Mouse (Mus musculus) liver, embryonic 15.5 days (tissue): Measurements from ENCODE around the gene Igfbp3. TPM values are rescaled to one million over a fixed set of nuclear protein-coding genes. Genes with fewer than 3 reads are reported as not detected.
"Not testable (repeated sequence)": the region's sequence is repeated elsewhere in the genome, so short reads cannot be mapped to it uniquely, and the experiment has no call there.

ENCODE experiments used
- ATAC-seq: fragments of 200-750 bp; cut with Nextera tagmentation; 2 replicates; pipeline ENCODE4 v1.8.0; 2017; ENCODE audit warnings: moderate number of reproducible peaks, mild to moderate bottlenecking, moderate library complexity; ENCODE audit not compliant: insufficient read depth
- H3K27ac ChIP-seq: fragments of 300-500 bp; sonication (generic); replicated peaks from 2 replicates; pipeline ENCODE4 v1.5.1; 2015; ENCODE audit warnings: mild to moderate bottlenecking, inconsistent platforms
- H3K27me3 ChIP-seq: fragments of 300-500 bp; sonication (generic); 2 replicates; pipeline ENCODE4 v1.6.1; 2015; ENCODE audit warnings: mild to moderate bottlenecking, inconsistent platforms
- H3K36me3 ChIP-seq: fragments of 300-500 bp; sonication (generic); replicated peaks from 2 replicates; pipeline ENCODE4 v1.6.1; 2015; ENCODE audit warnings: moderate library complexity, mild to moderate bottlenecking, inconsistent platforms
- H3K4me1 ChIP-seq: fragments of 300-500 bp; sonication (generic); replicated peaks from 2 replicates; pipeline ENCODE4 v1.6.1; 2015; ENCODE audit warnings: inconsistent platforms
- H3K4me2 ChIP-seq: fragments of 300-500 bp; sonication (generic); 2 replicates; pipeline ENCODE4 v1.6.1; 2015; ENCODE audit warnings: moderate library complexity, mild to moderate bottlenecking, inconsistent platforms
- H3K4me3 ChIP-seq: fragments of 300-500 bp; sonication (generic); replicated peaks from 2 replicates; pipeline ENCODE4 v1.5.1; 2015; ENCODE audit warnings: mild to moderate bottlenecking, inconsistent platforms
- H3K9ac ChIP-seq: fragments of 300-500 bp; sonication (generic); 2 replicates; pipeline ENCODE4 v1.6.1; 2015; ENCODE audit warnings: moderate library complexity, mild to moderate bottlenecking, inconsistent platforms
- H3K9me3 ChIP-seq: fragments of 300-500 bp; sonication (generic); replicated peaks from 2 replicates; pipeline ENCODE4 v1.6.1; 2016; ENCODE audit warnings: inconsistent platforms
- WGBS: fragments of 180-500 bp; shearing (Covaris S2); methylation state at CpG from one replicate; pipeline ENCODE4 v1.1.7; 2015; ENCODE audit warnings: mixed read lengths; ENCODE audit not compliant: insufficient replicate concordance; 5-methylcytosine and 5-hydroxymethylcytosine counted together
- polyA plus RNA-seq: library from polyadenylated mRNA; unstranded; fragments of >200 nt; fragmentation: Nextera tagmentation; extraction: Ambion mirVana; gene quantifications from 2 replicates; pipeline ENCODE4 v1.2.1, GENCODE M21; 2015

Igfbp3 gene
- polyA plus RNA-seq, 1 experiment from 2014 or later, result 18.9 TPM

DNA sequence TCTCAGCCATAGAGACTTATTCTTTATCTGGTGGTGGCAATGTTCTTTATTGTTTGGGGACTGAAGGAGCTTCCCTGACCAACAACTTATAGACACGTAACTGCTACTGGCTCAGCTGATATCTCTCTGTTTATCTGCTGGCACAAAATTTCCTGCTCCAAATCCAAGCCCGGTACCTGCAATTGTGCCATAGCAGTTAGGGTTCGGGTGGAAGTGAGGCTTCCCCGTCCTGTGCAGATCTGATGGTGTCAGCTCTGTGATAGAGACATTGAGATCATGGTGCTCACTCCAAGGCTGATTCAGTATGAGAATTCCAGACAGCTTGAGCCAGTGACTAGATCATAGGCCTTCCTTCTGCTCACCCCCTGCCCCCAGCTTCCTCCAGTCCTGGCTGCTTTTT is 18.2 kb upstream of the Igfbp3 start:
- Histone ChIP-seq H3K4me3 (no peak overlapping the region), H3K9me3 (no peaks in the 10 kb centered on the region), H3K27ac (no peak overlapping the region), H3K4me1 (no peaks in the 10 kb centered on the region), H3K9ac (no peak overlapping the region), H3K27me3 (no peaks in the 10 kb centered on the region), H3K36me3 (no peaks in the 10 kb centered on the region), H3K4me2 (no peak overlapping the region)
- WGBS, result 48% methylated on average over 4 of the region's 4 CpGs
- ATAC-seq, result no peak

DNA sequence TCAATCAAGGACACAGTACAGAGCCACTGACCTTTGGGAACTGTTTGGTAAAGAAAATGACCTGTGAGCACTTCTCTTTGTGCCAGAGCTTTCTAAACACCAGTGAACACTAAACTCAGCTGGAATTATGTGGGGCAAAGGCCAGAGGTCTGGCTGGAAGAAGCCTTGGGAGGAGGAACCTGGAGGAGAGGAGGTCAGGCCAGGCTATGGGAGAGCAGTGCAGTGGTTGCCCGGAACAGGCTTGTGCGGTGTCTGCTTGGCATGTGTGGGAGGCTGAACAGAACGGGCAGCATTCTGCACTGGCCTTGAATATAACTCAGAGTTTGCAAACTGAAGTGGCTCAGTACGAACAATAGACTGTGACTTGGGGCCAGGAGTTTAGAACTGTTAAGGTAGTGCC is 16.3 kb upstream of the Igfbp3 start:
- Histone ChIP-seq H3K9me3 (no peaks in the 10 kb centered on the region), H3K4me2 (no peak overlapping the region), H3K36me3 (no peaks in the 10 kb centered on the region), H3K27ac (no peak overlapping the region), H3K27me3 (no peaks in the 10 kb centered on the region), H3K4me3 (no peak overlapping the region), H3K4me1 (no peaks in the 10 kb centered on the region), H3K9ac (no peak overlapping the region)
- 64% methylated on average over 4 of the region's 4 CpGs for WGBS
- no peak for ATAC-seq

DNA sequence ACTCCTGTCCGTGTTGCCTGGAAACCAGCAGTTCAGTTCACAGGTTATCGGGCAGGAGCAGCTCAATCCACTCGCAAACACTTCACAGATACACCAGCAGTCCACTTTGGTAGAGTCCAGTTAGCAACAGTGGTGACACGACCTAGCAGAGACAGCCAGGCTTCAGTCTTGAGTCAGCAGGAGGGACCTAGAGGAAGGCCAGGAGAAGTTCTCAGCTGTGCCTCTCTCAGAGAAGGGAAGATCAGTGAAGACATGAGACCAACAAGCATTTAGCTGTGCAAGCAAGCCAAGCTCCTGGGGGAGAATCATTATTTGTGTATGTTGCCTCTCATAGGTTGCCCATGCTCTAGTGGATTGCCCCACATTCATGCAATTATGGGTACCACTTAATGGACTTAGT is 14.4 kb upstream of the Igfbp3 start:
- H3K9ac ChIP-seq, result no peak overlapping the region
- no peak overlapping the region for H3K27ac ChIP-seq
- H3K4me2 ChIP-seq, result no peak overlapping the region
- H3K36me3 ChIP-seq, result no peaks in the 10 kb centered on the region
- H3K4me3 ChIP-seq, result no peak overlapping the region
- no peaks in the 10 kb centered on the region for H3K4me1 ChIP-seq
- WGBS, result 55% methylated on average over 4 of the region's 4 CpGs
- no peak for ATAC-seq
- H3K9me3 ChIP-seq, result no peaks in the 10 kb centered on the region
- no peaks in the 10 kb centered on the region for H3K27me3 ChIP-seq

DNA sequence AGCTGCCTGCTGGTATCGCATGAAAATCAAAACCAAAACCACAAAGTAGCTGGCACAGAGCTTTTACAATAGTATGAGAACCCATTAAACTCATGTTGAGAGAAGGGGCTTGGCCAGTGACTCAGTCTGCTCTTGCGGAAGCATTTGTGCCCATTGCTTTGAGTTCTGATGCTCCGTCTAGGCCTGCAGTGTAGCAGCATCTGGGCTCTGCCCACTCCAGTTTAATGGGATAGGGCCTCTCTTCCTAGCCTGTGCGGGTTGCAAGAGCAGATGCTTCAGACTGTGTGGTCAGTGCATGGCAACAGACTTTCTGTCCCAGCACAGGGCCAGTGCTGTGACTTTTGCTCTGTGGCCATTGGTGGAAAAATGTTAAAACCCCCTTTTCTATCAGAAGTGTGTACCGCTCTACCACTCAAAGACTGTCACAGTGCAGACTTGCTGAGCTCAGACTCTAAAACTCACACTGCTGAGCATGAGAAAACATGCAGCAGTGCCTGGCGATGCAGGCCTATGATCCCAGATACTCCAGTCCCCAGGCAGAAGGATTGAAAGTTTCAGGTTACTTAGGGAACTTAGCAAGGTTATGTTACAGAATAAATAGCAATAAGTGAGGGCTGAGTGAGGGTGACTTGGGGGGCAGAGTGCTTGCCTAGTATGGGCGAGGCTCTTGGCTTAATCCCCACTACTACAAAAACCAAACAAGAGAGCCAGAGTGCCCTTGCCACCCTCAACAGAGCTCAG is 13.3 kb upstream of the Igfbp3 start:
- Histone ChIP-seq H3K27me3 (no peaks in the 10 kb centered on the region), H3K4me3 (no peak overlapping the region), H3K4me1 (no peaks in the 10 kb centered on the region), H3K36me3 (no peaks in the 10 kb centered on the region), H3K27ac (no peak overlapping the region), H3K9me3 (no peaks in the 10 kb centered on the region), H3K4me2 (no peak overlapping the region), H3K9ac (no peak overlapping the region)
- 61% methylated on average over 7 of the region's 7 CpGs for WGBS
- ATAC-seq, result no peak

DNA sequence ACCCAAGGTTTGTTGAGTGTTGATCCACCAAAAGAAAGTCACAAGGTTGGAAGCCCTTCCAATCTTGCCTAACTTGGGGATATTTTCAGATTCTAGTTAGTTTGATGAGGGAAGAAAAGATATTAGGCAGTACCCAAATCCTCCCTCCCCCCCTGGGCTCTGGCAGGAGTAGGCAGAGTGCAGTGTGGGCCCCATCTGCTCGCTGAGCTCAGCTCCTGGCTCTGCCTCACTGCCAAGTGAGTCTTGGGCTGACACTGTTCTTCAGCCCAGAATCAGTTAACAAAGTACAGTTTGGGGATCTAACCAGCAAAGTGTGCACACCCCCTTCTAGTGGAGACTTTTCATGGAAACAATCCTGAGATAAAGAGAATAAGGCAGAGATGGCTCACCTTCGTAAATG is 12.5 kb upstream of the Igfbp3 start:
- H3K36me3 ChIP-seq, result no peaks in the 10 kb centered on the region
- H3K9me3 ChIP-seq, result no peaks in the 10 kb centered on the region
- no peak overlapping the region for H3K9ac ChIP-seq
- no peak overlapping the region for H3K4me2 ChIP-seq
- H3K4me1 ChIP-seq, result no peaks in the 10 kb centered on the region
- no peak overlapping the region for H3K27ac ChIP-seq
- ATAC-seq, result no peak
- H3K27me3 ChIP-seq, result no peaks in the 10 kb centered on the region
- H3K4me3 ChIP-seq, result no peak overlapping the region
- WGBS, result 51% methylated on average over 2 of the region's 2 CpGs

DNA sequence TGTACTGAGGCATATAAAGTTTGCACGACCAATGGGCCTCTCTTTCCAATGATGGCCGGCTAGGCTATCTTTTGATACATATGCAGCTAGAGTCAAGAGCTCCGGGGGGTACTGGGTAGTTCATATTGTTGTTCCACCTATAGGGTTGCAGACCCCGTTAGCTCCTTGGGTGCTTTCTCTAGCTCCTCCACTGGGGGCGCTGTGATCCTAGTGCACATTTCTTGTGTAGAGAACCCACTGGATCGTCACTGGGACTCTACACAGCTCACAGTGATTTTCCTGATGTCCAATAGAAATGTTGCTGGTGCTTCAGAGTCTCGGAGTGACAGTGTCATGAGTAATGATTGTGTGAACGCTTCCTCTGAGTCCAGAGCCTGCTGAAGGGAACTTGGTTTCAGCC is 8.1 kb upstream of the Igfbp3 start:
- not testable (repeated sequence) for H3K4me1 ChIP-seq, ATAC-seq, H3K27me3 ChIP-seq, H3K4me2 ChIP-seq, H3K9ac ChIP-seq, H3K27ac ChIP-seq, H3K9me3 ChIP-seq, H3K4me3 ChIP-seq, H3K36me3 ChIP-seq
- 53% methylated on average over 8 of the region's 8 CpGs for WGBS

DNA sequence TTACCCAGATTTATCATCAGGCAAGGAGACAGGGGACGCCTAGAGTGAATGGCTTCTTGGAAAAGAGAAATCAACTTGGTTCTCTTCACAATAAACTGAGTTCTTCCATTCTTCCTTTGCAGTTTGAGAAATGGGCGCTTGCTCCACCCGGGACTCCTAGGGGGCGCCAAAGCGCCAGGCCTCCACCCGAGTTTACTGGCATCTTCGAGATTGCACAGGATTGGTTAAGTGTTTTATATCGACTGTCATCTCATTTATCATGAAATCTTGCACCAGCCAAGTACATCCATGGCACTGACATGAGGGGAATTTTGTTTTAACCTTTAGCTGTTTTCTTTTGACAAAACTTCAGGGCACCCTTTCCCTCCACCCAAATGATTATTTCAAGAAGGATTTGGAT is 2.0 kb upstream of the Igfbp3 start:
- Histone ChIP-seq H3K9me3 (no peaks in the 10 kb centered on the region), H3K36me3 (no peaks in the 10 kb centered on the region), H3K4me1 (no peaks in the 10 kb centered on the region), H3K9ac (no peak overlapping the region), H3K27ac (no peak overlapping the region), H3K4me2 (no peak overlapping the region), H3K27me3 (peaks cover 47% of the 10 kb centered on the region), H3K4me3 (no peak overlapping the region)
- no peak for ATAC-seq
- 10% methylated on average over 8 of the region's 8 CpGs for WGBS

DNA sequence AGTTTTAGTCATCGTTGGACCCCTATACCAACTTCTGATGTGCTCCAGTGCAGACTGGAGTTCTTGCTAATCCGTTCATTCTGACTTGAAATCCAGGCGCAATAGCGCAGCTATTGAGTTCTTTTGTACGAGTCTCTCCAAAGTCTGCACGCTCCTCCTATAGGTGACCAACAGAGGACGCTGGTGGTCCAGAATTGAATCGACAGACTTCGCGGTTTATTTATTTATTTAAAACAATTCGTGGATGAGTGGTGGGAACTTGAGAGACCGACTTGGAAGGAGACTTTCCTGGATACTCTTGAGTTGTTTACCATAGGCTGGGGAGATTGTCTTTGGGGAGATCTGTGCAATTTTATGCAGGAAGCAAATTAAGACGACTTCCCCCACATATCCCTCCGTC is 1.0 kb upstream of the Igfbp3 start:
- no peak for ATAC-seq
- 2% methylated on average over 14 of the region's 14 CpGs for WGBS
- Histone ChIP-seq H3K4me1 (no peaks in the 10 kb centered on the region), H3K4me3 (no peak overlapping the region), H3K9ac (no peak overlapping the region), H3K27ac (no peak overlapping the region), H3K36me3 (no peaks in the 10 kb centered on the region), H3K4me2 (no peak overlapping the region), H3K9me3 (no peaks in the 10 kb centered on the region), H3K27me3 (peaks cover 49% of the 10 kb centered on the region)

DNA sequence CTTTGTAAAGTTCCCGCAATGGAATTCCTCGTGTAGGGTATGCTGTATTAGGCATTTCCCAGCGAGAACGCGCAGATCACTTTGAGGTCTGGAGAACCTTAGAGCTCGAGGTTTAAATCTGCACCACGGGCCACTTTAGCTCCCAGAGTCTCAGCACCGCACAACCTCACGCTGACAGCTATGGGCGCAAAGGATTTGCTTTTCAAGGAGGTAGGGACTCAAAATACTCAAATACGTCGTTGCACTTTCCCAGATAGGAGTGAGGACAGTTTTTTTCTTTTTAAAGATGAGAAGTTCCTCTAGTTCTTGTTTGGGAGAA is 578 bp upstream of the Igfbp3 start:
- Histone ChIP-seq H3K27ac (no peak overlapping the region), H3K9ac (no peak overlapping the region), H3K9me3 (no peaks in the 10 kb centered on the region), H3K4me1 (no peaks in the 10 kb centered on the region), H3K4me3 (0 out of 2 replicates have a peak overlapping the region, but pooled peaks have one; percentile 39), H3K27me3 (peaks cover 49% of the 10 kb centered on the region), H3K4me2 (peak overlapping the region; percentile 54), H3K36me3 (no peaks in the 10 kb centered on the region)
- WGBS, result 2% methylated on average over 12 of the region's 12 CpGs
- no peak for ATAC-seq

DNA sequence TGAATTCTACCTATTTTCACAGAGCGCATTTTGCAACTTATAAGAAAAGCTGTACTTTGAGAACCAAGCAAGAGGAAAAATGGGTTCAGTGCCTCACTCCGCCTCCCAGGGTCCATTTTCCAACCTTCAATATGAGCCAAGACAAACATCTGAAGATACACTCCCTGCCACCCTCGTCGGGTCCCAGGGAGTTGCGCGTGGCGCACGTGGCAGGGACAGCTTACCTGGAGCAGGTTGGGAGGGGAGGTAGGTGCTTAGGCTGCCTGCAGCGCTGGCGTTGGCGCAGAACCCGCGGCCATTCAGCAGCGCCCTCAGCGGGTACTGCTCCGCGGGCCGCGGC is 592 bp downstream of the Igfbp3 start:
- Histone ChIP-seq H3K27ac (no peak overlapping the region), H3K4me1 (no peaks in the 10 kb centered on the region), H3K9ac (no peak overlapping the region), H3K4me2 (peak overlapping the region; percentile 54), H3K36me3 (no peaks in the 10 kb centered on the region), H3K9me3 (no peaks in the 10 kb centered on the region), H3K4me3 (peak overlapping the region; percentile 39), H3K27me3 (peaks cover 49% of the 10 kb centered on the region)
- ATAC-seq, result no peak
- WGBS, result 3% methylated on average over 19 of the region's 19 CpGs

DNA sequence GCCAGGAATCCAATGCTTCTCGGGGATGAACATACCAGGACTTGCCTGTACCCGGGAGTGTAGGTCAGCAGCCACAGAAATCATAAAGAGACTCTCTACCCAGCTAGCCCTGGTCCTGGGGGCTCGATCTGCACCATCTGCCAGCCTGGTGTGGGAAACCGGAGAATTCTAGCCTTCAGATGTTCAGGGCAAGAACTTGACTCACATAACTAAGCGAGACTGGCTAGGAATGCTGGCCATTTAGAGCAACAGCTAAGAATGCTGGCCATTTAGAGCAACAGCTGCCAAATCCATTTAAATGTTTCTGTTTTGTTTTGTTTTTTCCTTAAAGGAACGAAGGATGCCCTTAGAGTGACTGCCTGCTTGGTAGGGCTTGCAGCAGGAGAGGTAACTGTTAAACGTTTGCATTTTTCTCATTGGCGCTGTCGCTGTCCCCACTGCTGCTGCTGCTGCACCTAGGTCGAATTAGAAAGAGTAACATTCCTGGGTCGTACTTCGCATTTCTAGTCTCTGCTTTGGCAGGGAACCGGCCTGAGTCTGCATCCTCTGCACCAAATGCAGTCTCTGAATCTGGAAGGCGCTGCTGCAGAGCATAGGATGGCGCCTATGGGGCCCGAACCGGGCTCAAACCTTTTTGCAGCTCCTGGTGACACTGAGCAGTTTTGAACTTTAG is 1.5 kb downstream of the Igfbp3 start:
- Histone ChIP-seq H3K4me2 (no peak overlapping the region), H3K9ac (no peak overlapping the region), H3K4me1 (no peaks in the 10 kb centered on the region), H3K27me3 (peaks cover 49% of the 10 kb centered on the region), H3K27ac (no peak overlapping the region), H3K36me3 (no peaks in the 10 kb centered on the region), H3K4me3 (peak overlapping the region; percentile 39; the same call in 1 of the 2 replicates), H3K9me3 (no peaks in the 10 kb centered on the region)
- no peak for ATAC-seq
- WGBS, result 15% methylated on average over 17 of the region's 17 CpGs

DNA sequence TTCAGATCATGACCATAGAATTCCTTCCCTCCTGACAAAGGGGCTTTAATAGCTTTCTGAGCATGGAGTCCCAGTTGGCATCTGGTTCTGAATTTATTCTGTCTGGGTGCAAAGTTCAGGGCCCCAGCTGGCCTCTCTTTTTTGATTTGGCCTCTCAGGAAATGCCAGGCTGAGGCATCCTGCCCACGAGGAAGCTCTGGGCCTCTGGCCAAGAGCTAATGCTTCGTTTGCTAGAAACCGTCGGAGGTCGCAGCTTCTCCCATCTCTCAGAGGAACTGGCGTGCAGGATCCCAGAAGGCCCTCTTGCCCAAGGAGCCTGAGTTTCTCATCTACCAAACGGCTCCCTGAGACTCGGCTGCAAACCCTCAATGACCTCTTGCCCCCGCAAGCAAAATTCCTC is 2.5 kb downstream of the Igfbp3 start:
- Histone ChIP-seq H3K36me3 (no peaks in the 10 kb centered on the region), H3K4me1 (no peaks in the 10 kb centered on the region), H3K9me3 (no peaks in the 10 kb centered on the region), H3K4me2 (no peak overlapping the region), H3K9ac (no peak overlapping the region), H3K4me3 (no peak overlapping the region), H3K27ac (no peak overlapping the region), H3K27me3 (peaks cover 49% of the 10 kb centered on the region)
- 13% methylated on average over 9 of the region's 9 CpGs for WGBS
- no peak for ATAC-seq
